Mouse (Mus musculus) liver, embryonic 14.5 days (tissue): Measurements from ENCODE around the gene Tstd3. TPM values are rescaled to one million over a fixed set of nuclear protein-coding genes. Genes with fewer than 3 reads are reported as not detected.
A peak's percentile ranks its signal among the peaks of the same experiment; 100 is the strongest.

ENCODE experiments used
- ATAC-seq: fragments of 200-750 bp; cut with Nextera tagmentation; 2 replicates; pipeline ENCODE4 v1.8.0; 2017; ENCODE audit warnings: moderate number of reproducible peaks, mild to moderate bottlenecking, moderate library complexity; ENCODE audit not compliant: insufficient read depth
- DNase-seq, 3 experiments: peaks; one replicate each; pipeline ENCODE4 v3.0.0-alpha.2; 2012 to 2013; ENCODE audit warnings: low read depth in 3 of 3, low spot score in 3 of 3
- H3K27ac ChIP-seq: fragments of 300-500 bp; sonication (generic); 2 replicates; pipeline ENCODE4 v1.5.1; 2014; ENCODE audit warnings: moderate library complexity, mild to moderate bottlenecking, control low read depth, inconsistent platforms
- H3K27me3 ChIP-seq: fragments of 300-500 bp; sonication (generic); 2 replicates; pipeline ENCODE4 v1.6.1; 2014; ENCODE audit warnings: mild to moderate bottlenecking, low read length, moderate library complexity; ENCODE audit not compliant: control insufficient read depth, insufficient read depth
- H3K36me3 ChIP-seq: fragments of 300-500 bp; sonication (generic); replicated peaks from 2 replicates; pipeline ENCODE4 v1.6.1; 2014; ENCODE audit warnings: low read depth; ENCODE audit not compliant: control insufficient read depth, insufficient read depth
- H3K4me1 ChIP-seq, 2 experiments: fragments of 200-500 bp in 1 of 2; fragments of 300-500 bp in 1 of 2; sonication (generic) in 1 of 2; replicated peaks; 2 replicates each; pipeline ENCODE4 v1.6.1; 2012 to 2014; ENCODE audit warnings: antibody characterized with exemption in 1 of 2, inconsistent platforms in 1 of 2, low read length in 1 of 2; ENCODE audit not compliant: control insufficient read depth in 2 of 2, insufficient read depth in 2 of 2
- H3K4me2 ChIP-seq: fragments of 300-500 bp; sonication (generic); 2 replicates; pipeline ENCODE4 v1.6.1; 2014; ENCODE audit warnings: low read depth, mild to moderate bottlenecking, control low read depth, moderate library complexity
- H3K4me3 ChIP-seq, 2 experiments: fragments of 200-500 bp in 1 of 2; fragments of 300-500 bp in 1 of 2; sonication (generic) in 1 of 2; 2 replicates each; pipeline ENCODE4 v1.5.1; 2012 to 2014; ENCODE audit warnings: low read depth in 2 of 2, low read length in 2 of 2, mild to moderate bottlenecking in 2 of 2, control low read depth in 1 of 2, inconsistent platforms in 1 of 2, moderate library complexity in 1 of 2; ENCODE audit not compliant: insufficient read depth in 1 of 2
- H3K9ac ChIP-seq: fragments of 300-500 bp; sonication (generic); replicated peaks from 2 replicates; pipeline ENCODE4 v1.6.1; 2014; ENCODE audit warnings: mild to moderate bottlenecking, control low read depth, moderate library complexity
- H3K9me3 ChIP-seq: fragments of 300-500 bp; sonication (generic); 2 replicates; pipeline ENCODE4 v1.6.1; 2016; ENCODE audit warnings: low read length, mixed read lengths; ENCODE audit not compliant: control insufficient read depth
- CTCF ChIP-seq: IDR thresholded peaks from 2 replicates; pipeline ENCODE4 v1.5.1; 2016; ENCODE audit warnings: antibody characterized with exemption, low read depth, control low read depth
- EP300 ChIP-seq: IDR thresholded peaks from 2 replicates; pipeline ENCODE4 v1.6.1; 2016; ENCODE audit warnings: antibody characterized with exemption, low read depth
- WGBS: fragments of 180-500 bp; shearing (Covaris S2); extraction: QIAGEN DNeasy Blood & Tissue Kit; methylation state at CpG from one replicate; pipeline ENCODE4 v1.1.7; 2014; ENCODE audit not compliant: insufficient replicate concordance; 5-methylcytosine and 5-hydroxymethylcytosine counted together
- polyA plus RNA-seq, 2 experiments: library from polyadenylated mRNA; depleted of rRNA in 1 of 2; stranded (reverse) in 1 of 2; unstranded in 1 of 2; fragments of >200 nt; fragmentation: Nextera tagmentation in 1 of 2; extraction: Ambion mirVana in 1 of 2; gene quantifications; 2 replicates each; pipeline versions ENCODE4 v1.2.1 to v1.2.3; 2012 to 2014

The Tstd3 gene
- polyA plus RNA-seq, 2 experiments = 8.0 to 15.0 TPM

DNA sequence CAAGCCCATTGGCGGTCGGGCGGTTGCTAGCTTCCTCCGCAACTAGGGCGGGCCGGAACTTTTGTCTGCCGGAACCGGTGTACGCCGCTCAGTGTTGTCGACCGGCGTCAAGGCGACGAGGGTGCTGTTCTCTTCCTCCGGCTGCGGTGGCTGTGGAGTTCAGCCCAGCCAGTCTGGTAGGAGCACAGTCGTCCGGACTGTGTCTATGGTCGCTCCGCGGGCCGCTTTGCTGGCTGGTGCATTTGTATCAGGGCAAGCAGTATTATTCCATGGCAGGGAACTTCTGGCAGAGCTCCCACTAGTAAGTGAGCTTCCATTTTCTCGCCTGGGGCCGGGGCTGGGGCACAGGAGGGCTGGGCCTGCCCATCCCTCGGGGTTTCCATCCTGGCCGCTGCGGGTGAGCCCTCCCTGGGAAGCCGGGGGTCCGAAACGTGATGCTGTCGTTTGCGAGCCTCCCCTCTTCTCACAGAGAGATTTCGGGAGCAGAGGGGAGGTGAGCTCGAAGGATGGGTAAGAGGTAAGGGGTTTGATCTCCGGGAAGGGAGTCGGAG lies 39.3 kb downstream of the Tstd3 start, which contains the start of gene Ccnc:
TSS of gene Ccnc (plus strand) at position 87 of the 551 bp plus-strand sequence.
- WGBS = under 1% methylated on average over 37 of the region's 37 CpGs
- DNase-seq (peak; percentile 85 to 89 (median 86)), ATAC-seq (peak; percentile 99)
- Histone ChIP-seq H3K4me3 (peak within 1 kb of the TSS; percentile 73 to 78), H3K4me1 (peaks cover 0 to 4% of the 10 kb centered on the region in 2 experiments), H3K4me2 (peak within 1 kb of the TSS; percentile 91), H3K27ac (peak within 1 kb of the TSS; percentile 80), H3K36me3 (peaks cover under 1% of the 10 kb centered on the region; the same call in 1 of the 2 replicates), H3K9me3 (no peaks in the 10 kb centered on the region), H3K9ac (peak within 1 kb of the TSS; percentile 89), H3K27me3 (no peaks in the 10 kb centered on the region)
- TF ChIP-seq EP300 (peak; percentile 17; the same call in 1 of the 2 replicates), CTCF (no peak)

DNA sequence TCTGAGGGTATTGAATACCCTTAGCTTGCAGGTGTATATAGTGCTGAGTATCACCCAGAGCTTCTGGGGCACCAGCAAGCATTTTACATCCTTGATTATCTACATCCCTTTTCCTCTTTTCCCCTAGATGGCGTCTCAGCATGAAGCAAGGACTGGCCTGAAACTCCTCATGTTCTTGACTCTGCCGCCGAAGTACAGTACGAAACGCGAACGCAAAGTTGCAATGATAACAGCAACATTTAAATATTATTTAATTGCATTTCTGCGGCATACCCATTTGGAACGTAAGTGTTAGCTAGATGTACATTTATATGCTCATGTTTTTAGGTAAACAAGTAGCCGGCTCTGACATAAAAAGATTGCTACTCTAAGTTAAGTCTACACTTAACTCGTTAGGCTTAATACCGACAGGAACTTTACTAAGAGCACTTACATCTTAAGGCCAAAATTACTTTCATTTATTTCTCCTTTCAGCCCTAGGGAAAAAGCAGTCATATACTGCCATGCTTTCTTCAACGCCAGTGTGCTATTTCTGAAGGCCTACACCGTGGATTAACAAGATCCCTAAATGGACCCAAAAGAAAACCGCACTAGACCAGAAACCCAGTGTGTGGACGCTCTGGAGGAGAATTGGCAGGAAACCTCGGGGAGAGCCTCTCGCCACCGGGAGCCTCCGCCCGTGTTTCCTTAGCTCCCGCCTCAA lies 39.9 kb downstream of the Tstd3 start:
- DNase-seq (peak; percentile 62 to 74 (median 64)), ATAC-seq (peak; percentile 53; the same call in 1 of the 2 replicates)
- TF ChIP-seq EP300 (no peak; the same call in 1 of the 2 replicates), CTCF (peak; percentile 79)
- Histone ChIP-seq H3K4me1 (peaks cover 0 to 4% of the 10 kb centered on the region in 2 experiments), H3K4me3 (peak overlapping the region; percentile 73 to 78), H3K36me3 (no peaks in the 10 kb centered on the region), H3K9ac (peak overlapping the region; percentile 89), H3K9me3 (no peaks in the 10 kb centered on the region), H3K27me3 (no peaks in the 10 kb centered on the region), H3K27ac (peak overlapping the region; percentile 80), H3K4me2 (peak overlapping the region; percentile 91)
- WGBS = under 1% methylated on average over 22 of the region's 22 CpGs

DNA sequence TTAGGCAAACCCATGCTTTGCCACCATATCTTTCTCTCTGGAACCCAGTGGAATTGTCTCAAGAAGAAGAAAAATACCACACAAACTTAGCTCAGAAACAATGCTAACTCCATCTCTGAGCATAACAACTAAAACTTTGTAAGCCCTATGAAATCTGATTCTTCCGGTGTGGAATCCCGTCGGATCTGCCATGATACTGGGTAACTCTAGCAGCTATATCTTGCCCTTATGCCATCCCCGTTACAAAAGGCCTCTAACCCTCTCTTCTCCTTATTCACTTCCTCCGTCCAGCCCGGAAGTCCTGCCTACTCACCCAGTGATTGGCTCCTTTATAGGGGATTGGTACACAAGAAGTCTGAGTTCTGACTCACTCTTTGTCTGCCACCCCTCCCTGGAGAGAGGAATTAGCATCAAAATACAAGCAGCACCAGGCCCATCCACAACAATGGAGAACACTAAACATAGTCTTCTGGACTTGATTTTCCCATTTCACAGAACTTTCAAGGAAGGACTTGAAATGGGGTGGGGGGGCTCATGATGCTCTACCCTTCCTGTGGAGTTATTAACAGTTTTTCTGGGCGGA lies 44.2 kb downstream of the Tstd3 start:
- Histone ChIP-seq H3K4me2 (no peak overlapping the region), H3K27ac (no peak overlapping the region), H3K4me1 (no peaks in the 10 kb centered on the region; a peak in 1 of 4 replicates), H3K4me3 (no peak overlapping the region), H3K9me3 (no peaks in the 10 kb centered on the region), H3K9ac (no peak overlapping the region), H3K27me3 (no peaks in the 10 kb centered on the region), H3K36me3 (no peaks in the 10 kb centered on the region)
- DNase-seq (no peak), ATAC-seq (no peak)
- WGBS = 41% methylated on average over 7 of the region's 7 CpGs
- no peak for TF ChIP-seq CTCF
- TF ChIP-seq EP300 = no peak

DNA sequence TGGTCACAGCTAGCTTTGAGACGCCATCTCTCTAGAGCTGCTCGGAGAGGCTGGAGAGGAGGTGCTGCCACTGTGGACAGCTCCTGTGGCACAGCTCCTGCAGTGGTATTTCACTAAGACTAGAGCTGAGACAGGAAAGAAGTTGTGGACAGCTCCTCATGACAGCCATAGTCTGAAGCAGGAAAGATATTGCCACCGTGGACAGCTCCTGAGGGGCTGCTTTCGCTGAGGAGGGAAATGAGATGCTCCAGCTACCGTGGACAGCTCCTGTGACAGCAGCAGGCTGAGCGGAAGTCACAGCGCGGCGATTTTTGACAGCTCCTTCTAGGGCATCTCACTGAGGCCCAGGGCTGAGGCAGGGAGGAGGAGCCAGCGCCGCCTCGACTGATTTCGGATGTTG lies 54.9 kb downstream of the Tstd3 start:
- H3K4me2 ChIP-seq = no peak overlapping the region
- WGBS = 6% methylated on average over 13 of the region's 13 CpGs

More for the DNA sequence above, 54.9 kb downstream of the Tstd3 start:
- no peaks in the 10 kb centered on the region for H3K36me3 ChIP-seq
- H3K9ac ChIP-seq = no peak overlapping the region
- H3K27ac ChIP-seq = no peak overlapping the region
- no peak for TF ChIP-seq EP300
- no peak for TF ChIP-seq CTCF
- no peaks in the 10 kb centered on the region for H3K27me3 ChIP-seq
- peak; percentile 21; the same call in 1 of the 2 replicates for ATAC-seq
- H3K4me3 ChIP-seq = no peak overlapping the region
- DNase-seq = peak; percentile 54 to 60 (median 55)
- no peaks in the 10 kb centered on the region for H3K4me1 ChIP-seq
- H3K9me3 ChIP-seq = no peaks in the 10 kb centered on the region

Other genes starting within 250 kb of the Tstd3 start
- not detected in 2 replicates for gene Prdm13, start 81.2 kb downstream of the Tstd3 start, polyA plus RNA-seq (2012; rRNA removed)
- not detected in 2 replicates for gene Prdm13, start 81.2 kb downstream of the Tstd3 start, polyA plus RNA-seq (2014; fragmentation: Nextera tagmentation; extraction: Ambion mirVana)
- 4.8 and 6.4 TPM in 2 replicates for gene Ccnc, start 39.5 kb downstream of the Tstd3 start, polyA plus RNA-seq (2012; rRNA removed)
- 23.0 and 25.3 TPM in 2 replicates for gene Ccnc, start 39.5 kb downstream of the Tstd3 start, polyA plus RNA-seq (2014; fragmentation: Nextera tagmentation; extraction: Ambion mirVana)
- 6.8 and 9.8 TPM in 2 replicates for gene Usp45, start 56 bp downstream of the Tstd3 start, polyA plus RNA-seq (2012; rRNA removed)
- 15.1 and 16.3 TPM in 2 replicates for gene Usp45, start 56 bp downstream of the Tstd3 start, polyA plus RNA-seq (2014; fragmentation: Nextera tagmentation; extraction: Ambion mirVana)
- 44.2 and 50.6 TPM in 2 replicates for gene Pnisr, start 80.4 kb upstream of the Tstd3 start, polyA plus RNA-seq (2012; rRNA removed)
- 29.0 and 34.5 TPM in 2 replicates for gene Pnisr, start 80.4 kb upstream of the Tstd3 start, polyA plus RNA-seq (2014; fragmentation: Nextera tagmentation; extraction: Ambion mirVana)
- 2.6 and 3.8 TPM in 2 replicates for gene Coq3, start 112.5 kb upstream of the Tstd3 start, polyA plus RNA-seq (2012; rRNA removed)
- 8.8 and 9.4 TPM in 2 replicates for gene Coq3, start 112.5 kb upstream of the Tstd3 start, polyA plus RNA-seq (2014; fragmentation: Nextera tagmentation; extraction: Ambion mirVana)
- gene Faxc, start 164.1 kb upstream of the Tstd3 start, polyA plus RNA-seq (2012; rRNA removed) = 0.07 and 0.09 TPM in 2 replicates
- 0.11 TPM in 1 of 2 replicates, not detected in the other for gene Faxc, start 164.1 kb upstream of the Tstd3 start, polyA plus RNA-seq (2014; fragmentation: Nextera tagmentation; extraction: Ambion mirVana)